Mouse (Mus musculus): Measurements from ENCODE around the gene Cdc45. TPM values are rescaled to one million over a fixed set of nuclear protein-coding genes. Genes with fewer than 3 reads are reported as not detected.

Cdc45 gene
- polyA plus RNA-seq, 1 experiment from 2014 or later: 28.1 TPM

GRCm38 (mm10) chr16:18751885-18752499, 59.8 kb downstream of the Cdc45 start:
- WGBS: 86% methylated on average over 10 of the region's 10 CpGs
- H3K27me3 ChIP-seq: no peaks in the 10 kb centered on the region
- H3K4me3 ChIP-seq: no peak overlapping the region
- no peak overlapping the region for H3K4me2 ChIP-seq (replicated peaks)
- H3K4me1 ChIP-seq: no peaks in the 10 kb centered on the region
- H3K36me3 ChIP-seq: no peaks in the 10 kb centered on the region
- no peaks in the 10 kb centered on the region for H3K9me3 ChIP-seq (replicated peaks)
- H3K9ac ChIP-seq: no peak overlapping the region
- ATAC-seq (ENCODE audit: low FRiP score): no peak
- no peak overlapping the region for H3K27ac ChIP-seq

- no peak overlapping the region for H3K4me3 ChIP-seq
- H3K9ac ChIP-seq: no peak overlapping the region
- H3K36me3 ChIP-seq: no peaks in the 10 kb centered on the region
- no peaks in the 10 kb centered on the region for H3K4me1 ChIP-seq
- H3K4me2 ChIP-seq (replicated peaks): no peak overlapping the region
- ATAC-seq (ENCODE audit: low FRiP score): no peak
- H3K9me3 ChIP-seq (replicated peaks): no peaks in the 10 kb centered on the region
- H3K27ac ChIP-seq: no peak overlapping the region
- 76% methylated on average over 11 of the region's 11 CpGs for WGBS
- H3K27me3 ChIP-seq: no peaks in the 10 kb centered on the region
Measured at GRCm38 (mm10) chr16:18751101-18751500, 60.7 kb downstream of the Cdc45 start.

GRCm38 (mm10) chr16:18746268-18747122, 65.3 kb downstream of the Cdc45 start:
- Histone ChIP-seq H3K36me3 (no peaks in the 10 kb centered on the region), H3K4me1 (no peaks in the 10 kb centered on the region), H3K9me3 (replicated peaks) (no peaks in the 10 kb centered on the region), H3K4me2 (replicated peaks) (no peak overlapping the region), H3K27me3 (no peaks in the 10 kb centered on the region), H3K27ac (no peak overlapping the region), H3K9ac (no peak overlapping the region), H3K4me3 (no peak overlapping the region)
- no peak for ATAC-seq (ENCODE audit: low FRiP score)
- 90% methylated on average over 20 of the region's 20 CpGs for WGBS

- no peak for ATAC-seq (ENCODE audit: low FRiP score)
- Histone ChIP-seq H3K4me2 (replicated peaks) (no peak overlapping the region), H3K27ac (no peak overlapping the region), H3K9me3 (replicated peaks) (no peaks in the 10 kb centered on the region), H3K9ac (no peak overlapping the region), H3K27me3 (no peaks in the 10 kb centered on the region), H3K36me3 (no peaks in the 10 kb centered on the region), H3K4me3 (no peak overlapping the region), H3K4me1 (no peaks in the 10 kb centered on the region)
Measured at GRCm38 (mm10) chr16:18738303-18738702, 73.5 kb downstream of the Cdc45 start.

- Histone ChIP-seq H3K9ac (no peak overlapping the region), H3K27me3 (no peaks in the 10 kb centered on the region), H3K4me2 (replicated peaks) (no peak overlapping the region), H3K4me1 (no peaks in the 10 kb centered on the region), H3K27ac (no peak overlapping the region), H3K9me3 (replicated peaks) (no peaks in the 10 kb centered on the region), H3K36me3 (no peaks in the 10 kb centered on the region), H3K4me3 (no peak overlapping the region)
- WGBS: 67% methylated on average over 20 of the region's 20 CpGs
- no peak for ATAC-seq (ENCODE audit: low FRiP score)
Measured at GRCm38 (mm10) chr16:18733100-18733956, 78.5 kb downstream of the Cdc45 start.

GRCm38 (mm10) chr16:18730640-18731039, 81.1 kb downstream of the Cdc45 start:
- no peaks in the 10 kb centered on the region for H3K4me1 ChIP-seq
- H3K27me3 ChIP-seq: no peaks in the 10 kb centered on the region
- no peak overlapping the region for H3K9ac ChIP-seq
- H3K27ac ChIP-seq: no peak overlapping the region
- no peak for ATAC-seq (ENCODE audit: low FRiP score)
- H3K4me3 ChIP-seq: no peak overlapping the region
- H3K36me3 ChIP-seq: no peaks in the 10 kb centered on the region
- 81% methylated on average over 3 of the region's 3 CpGs for WGBS
- no peak overlapping the region for H3K4me2 ChIP-seq (replicated peaks)
- no peaks in the 10 kb centered on the region for H3K9me3 ChIP-seq (replicated peaks)

Other genes with a start within 250 kb of the Cdc45 start
- 15.4 and 15.5 TPM in 2 replicates for gene Tbx1, start 221.3 kb downstream of the Cdc45 start, polyA plus RNA-seq (2016; fragmentation: Nextera tagmentation; extraction: Ambion mirVana)
- 10.1 and 11.1 TPM in 2 replicates for gene Gp1bb, start 189.6 kb downstream of the Cdc45 start, polyA plus RNA-seq (2016; fragmentation: Nextera tagmentation; extraction: Ambion mirVana)
- gene Gm49601, start 185.6 kb downstream of the Cdc45 start, polyA plus RNA-seq (2016; fragmentation: Nextera tagmentation; extraction: Ambion mirVana): 12.6 and 13.5 TPM in 2 replicates
- 98.7 and 105 TPM in 2 replicates for gene Sept5, start 182.0 kb downstream of the Cdc45 start, polyA plus RNA-seq (2016; fragmentation: Nextera tagmentation; extraction: Ambion mirVana)
- 30.0 and 35.1 TPM in 2 replicates for gene Cldn5, start 35.1 kb downstream of the Cdc45 start, polyA plus RNA-seq (2016; fragmentation: Nextera tagmentation; extraction: Ambion mirVana)
- 96.5 and 115 TPM in 2 replicates for gene Ufd1, start 208 bp downstream of the Cdc45 start, polyA plus RNA-seq (2016; fragmentation: Nextera tagmentation; extraction: Ambion mirVana)
- 28.4 and 32.7 TPM in 2 replicates for gene 2510002D24Rik, start 24.6 kb upstream of the Cdc45 start, polyA plus RNA-seq (2016; fragmentation: Nextera tagmentation; extraction: Ambion mirVana)
- not detected in 2 replicates for gene Gm28539, start 24.6 kb upstream of the Cdc45 start, polyA plus RNA-seq (2016; fragmentation: Nextera tagmentation; extraction: Ambion mirVana)
- 70.3 and 76.8 TPM in 2 replicates for gene Mrpl40, start 64.9 kb upstream of the Cdc45 start, polyA plus RNA-seq (2016; fragmentation: Nextera tagmentation; extraction: Ambion mirVana)
- gene Hira, start 65.0 kb upstream of the Cdc45 start, polyA plus RNA-seq (2016; fragmentation: Nextera tagmentation; extraction: Ambion mirVana): 23.3 and 24.2 TPM in 2 replicates